Mouse (Mus musculus) heart, adult 2 months (tissue): ENCODE results near the gene Agtpbp1.

ENCODE experiments used
- EP300 ChIP-seq: fragments of 200-500 bp; IDR thresholded peaks from 2 replicates; pipeline ENCODE4 v1.6.1; 2011; ENCODE audit warnings: low read depth, low read length, control low read depth; ENCODE audit not compliant: insufficient read depth
- POLR2A ChIP-seq: fragments of 200-500 bp; IDR thresholded peaks from 2 replicates; pipeline ENCODE4 v1.6.1; 2011; ENCODE audit warnings: mild to moderate bottlenecking, low read depth, low read length, control low read depth; ENCODE audit not compliant: insufficient read depth

GRCm38 (mm10) chr13:59521271-59522064, 63.6 kb downstream of the Agtpbp1 start:
- no peak for TF ChIP-seq POLR2A
- TF ChIP-seq EP300, result no peak
